Mouse (Mus musculus) erythroblast, embryonic 14.5 days (primary cell): ENCODE results near the gene Lpp.

Source experiments
- GATA1 ChIP-seq: IDR thresholded peaks from 2 replicates; pipeline ENCODE4 v1.6.1; 2012; ENCODE audit warnings: low read length, inconsistent platforms, mixed read lengths
- TAL1 ChIP-seq: IDR thresholded peaks from 3 replicates; pipeline ENCODE4 v1.6.1; 2012; ENCODE audit warnings: low read length, inconsistent platforms, mixed read lengths

DNA sequence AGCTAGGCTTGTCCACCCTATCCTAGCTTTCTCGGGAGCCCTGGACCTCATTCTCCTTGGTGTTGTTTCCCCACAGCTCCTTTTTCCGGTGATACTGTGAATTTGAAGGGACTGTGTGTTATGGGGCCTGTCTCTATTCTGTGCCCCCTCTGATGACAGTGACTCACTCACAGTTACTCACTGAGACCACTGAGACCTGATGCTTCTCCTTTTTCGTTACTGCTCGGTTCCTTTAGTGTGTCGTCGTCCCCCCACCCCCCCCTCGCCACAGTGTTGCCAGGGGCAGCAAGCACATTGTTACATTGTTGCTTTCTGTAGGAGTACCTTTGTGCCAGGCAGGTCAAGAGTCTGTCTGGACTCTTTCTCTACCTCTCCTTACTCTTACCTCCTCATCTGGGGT lies 206.5 kb downstream of the Lpp start:
- no peak for TF ChIP-seq TAL1
- no peak for TF ChIP-seq GATA1
